Mouse (Mus musculus) frontal cortex, adult 2 months (tissue): ENCODE measurements around the gene Rad51b. TPM values are rescaled to one million over a fixed set of nuclear protein-coding genes. Genes with fewer than 3 reads are reported as not detected.
A peak's percentile ranks its signal among the peaks of the same experiment; 100 is the strongest.

Experiments used
- DNase-seq, 2 experiments: peaks; one replicate each; pipeline ENCODE4 v3.0.0; 2022; ENCODE audit warnings: low spot score in 1 of 2; ENCODE audit errors: extremely low spot score in 1 of 2
- polyA plus RNA-seq: library from polyadenylated mRNA; depleted of rRNA; stranded (reverse); fragments of >200 nt; gene quantifications from 2 replicates; pipeline ENCODE4 v1.2.3, GENCODE M21; 2012

Gene Rad51b
- polyA plus RNA-seq, 1 experiment = 0.14 TPM

DNA sequence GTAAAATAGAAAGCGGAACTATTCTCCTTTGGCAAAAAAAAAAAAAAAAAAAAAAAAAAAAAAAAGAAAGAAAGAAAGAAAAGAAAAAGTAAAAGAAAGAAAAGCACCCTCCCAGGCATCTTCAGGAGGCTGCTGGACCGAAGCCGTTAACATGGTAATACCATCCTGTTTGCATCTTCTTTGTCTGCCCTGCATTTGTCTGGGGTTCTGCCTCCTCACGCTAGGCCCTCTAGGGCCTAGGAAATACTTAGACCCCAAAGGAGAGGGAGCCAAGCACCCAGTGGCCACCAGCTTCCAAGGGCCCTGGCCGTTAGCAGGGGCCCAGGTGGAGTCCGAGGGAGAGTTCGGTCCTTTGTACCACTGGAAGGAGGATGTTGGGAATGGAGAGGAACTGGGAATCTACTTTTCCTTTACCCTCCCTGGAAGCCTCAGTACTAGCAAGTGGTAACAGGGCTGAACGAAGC, 510.9 kb downstream of the Rad51b start:
- DNase-seq = no peak

DNA sequence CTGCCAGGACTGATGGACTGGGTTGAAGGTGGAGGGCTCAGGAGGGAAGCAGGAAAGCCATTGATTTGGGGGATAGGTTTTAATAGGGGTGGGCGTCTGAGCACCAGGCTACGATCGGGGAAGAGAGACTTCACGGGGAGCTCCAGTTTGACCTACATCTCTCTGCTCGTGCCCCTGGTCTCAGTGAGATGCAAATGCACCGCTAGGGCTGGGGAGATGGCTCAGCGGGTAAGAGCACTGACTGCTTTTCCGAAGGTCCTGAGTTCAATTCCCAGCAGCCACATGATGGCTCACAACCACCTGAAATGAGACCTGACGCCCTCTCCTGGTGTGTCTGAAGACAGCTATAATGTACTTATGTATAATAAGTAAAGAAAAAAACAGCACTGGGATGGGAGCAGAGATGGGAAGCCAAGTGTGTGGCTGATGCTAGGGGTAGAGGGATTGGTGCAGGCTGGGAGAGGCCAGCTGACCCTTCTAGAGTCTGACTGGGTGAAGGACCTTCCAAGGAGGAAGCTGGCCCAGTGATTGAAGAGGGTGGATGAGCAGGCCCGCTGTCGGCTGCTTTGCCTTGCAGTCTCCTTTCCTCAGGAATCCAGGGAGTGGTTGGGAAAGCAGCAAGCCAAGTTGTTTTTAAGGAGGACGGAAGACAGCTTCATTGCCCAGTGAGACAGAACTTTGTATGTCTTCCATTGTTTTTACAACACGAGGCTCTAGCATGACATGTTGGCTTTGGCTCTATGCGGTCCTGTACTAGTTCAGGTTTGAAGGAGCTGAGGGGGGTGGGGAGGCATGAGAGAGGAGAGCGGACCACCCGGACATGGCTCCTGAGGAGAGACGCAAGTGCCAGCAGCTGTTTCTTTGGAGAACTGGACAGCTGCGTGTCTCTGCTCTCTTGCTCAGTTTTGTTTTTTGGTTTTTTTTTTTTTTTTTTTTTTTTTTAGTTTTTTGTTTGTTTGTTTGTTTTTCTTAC, 511.6 kb downstream of the Rad51b start:
- no peak for DNase-seq

DNA sequence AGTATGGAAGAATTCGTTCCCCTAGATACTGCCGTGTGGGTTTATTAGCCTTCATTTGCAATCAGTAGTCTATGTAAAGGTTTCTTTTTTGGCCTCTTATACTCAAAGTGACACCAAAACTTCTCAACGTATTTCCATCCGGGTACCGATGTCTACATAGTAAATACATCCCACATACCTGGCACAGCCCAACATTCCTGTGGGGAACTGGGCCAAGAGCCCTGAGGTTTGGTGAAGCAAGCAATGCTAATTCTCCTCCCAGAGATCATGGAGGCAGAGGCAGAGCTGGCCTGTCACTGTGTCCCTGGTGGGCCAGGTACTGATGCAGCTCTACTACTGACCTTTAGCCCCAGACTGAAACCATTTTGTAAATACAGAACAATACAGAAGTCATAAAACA, 512.4 kb downstream of the Rad51b start:
- DNase-seq = no peak

DNA sequence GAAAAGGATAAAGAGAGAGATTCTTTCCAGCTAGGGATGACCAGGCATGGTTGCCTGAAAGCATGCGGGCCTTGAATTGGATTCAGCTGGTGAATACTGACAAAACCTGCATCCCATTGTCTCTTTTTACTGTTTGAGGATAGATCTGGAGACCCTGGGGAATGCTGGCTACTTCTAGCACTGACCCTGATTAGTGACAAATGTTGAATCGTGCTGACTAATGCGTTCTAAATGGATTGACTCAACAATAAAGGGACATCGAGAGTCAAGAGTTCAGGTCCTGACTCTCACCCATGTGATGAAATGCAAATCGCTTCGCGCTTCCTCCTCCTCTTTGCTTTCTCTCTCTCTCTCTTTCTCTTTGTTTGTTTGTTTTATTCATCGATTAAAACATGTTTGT, 515.3 kb downstream of the Rad51b start:
- DNase-seq = no peak

DNA sequence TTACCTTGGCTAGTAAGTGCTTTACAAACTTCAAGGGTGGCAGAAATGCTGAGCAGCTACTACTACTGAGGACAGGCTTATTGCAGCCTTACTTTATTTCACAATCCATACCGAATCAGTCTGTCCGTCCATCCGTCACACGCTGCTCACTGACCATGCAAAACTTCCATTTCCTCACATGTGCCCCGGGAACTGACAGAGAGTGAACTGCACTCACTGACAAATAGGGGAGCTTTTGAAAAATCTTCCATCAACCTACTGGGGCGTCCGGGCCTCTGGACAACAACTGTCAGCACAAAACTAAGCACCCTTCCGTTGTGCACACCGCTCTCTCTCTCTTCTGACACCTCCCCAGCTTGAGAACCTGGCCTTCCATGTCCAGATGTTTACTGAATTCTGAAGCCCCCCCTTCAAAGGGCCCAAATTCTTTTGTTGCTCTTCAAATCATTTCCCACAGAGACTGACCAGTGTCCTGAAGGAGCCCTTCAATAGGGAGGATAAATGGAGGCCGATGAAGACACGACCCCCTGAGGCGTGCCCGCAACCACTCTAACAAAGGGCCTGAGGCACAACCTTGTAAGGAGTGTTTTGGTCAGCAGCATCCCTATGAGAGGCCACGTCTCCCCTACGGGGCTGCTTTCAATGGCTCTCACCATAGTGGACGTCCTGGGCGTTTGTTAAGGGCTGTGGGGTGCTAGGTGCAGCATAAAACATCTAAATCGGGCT, 515.9 kb downstream of the Rad51b start:
- no peak for DNase-seq

DNA sequence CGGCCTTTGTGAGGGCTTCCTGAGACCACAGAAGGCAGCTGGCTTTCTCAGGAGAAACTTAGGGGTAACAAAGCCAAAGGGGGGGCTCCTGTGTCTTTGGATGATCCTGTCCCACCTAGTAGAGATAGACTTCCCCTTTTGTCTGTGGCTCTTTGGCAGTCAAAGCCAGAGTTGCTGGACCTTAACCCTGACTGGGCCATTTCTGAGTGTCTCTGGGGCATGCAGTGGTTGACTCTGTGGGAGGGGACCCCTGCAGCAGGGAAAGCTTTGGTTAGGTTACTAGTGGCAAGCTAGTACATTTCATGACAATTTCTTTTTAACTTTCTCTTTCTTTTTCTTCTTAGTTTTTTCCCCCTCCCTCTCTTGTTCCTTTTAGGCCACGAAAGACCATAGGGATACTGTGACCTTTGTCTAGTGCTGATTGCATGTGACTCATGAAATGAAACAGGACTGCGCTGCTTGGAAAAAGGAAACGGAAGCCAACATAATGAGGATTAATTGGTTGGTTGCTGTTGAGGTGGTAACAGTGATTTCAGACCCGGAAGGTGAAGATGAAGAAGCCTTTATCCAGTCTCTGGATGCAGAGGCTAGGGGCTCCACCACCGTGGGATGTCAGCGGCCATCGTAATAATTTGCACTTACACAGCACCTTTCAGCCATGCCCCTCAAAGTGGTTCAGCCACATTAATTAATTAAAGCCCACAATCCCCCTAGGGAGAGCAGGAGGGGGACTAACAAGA, 516.7 kb downstream of the Rad51b start:
- DNase-seq = no peak

DNA sequence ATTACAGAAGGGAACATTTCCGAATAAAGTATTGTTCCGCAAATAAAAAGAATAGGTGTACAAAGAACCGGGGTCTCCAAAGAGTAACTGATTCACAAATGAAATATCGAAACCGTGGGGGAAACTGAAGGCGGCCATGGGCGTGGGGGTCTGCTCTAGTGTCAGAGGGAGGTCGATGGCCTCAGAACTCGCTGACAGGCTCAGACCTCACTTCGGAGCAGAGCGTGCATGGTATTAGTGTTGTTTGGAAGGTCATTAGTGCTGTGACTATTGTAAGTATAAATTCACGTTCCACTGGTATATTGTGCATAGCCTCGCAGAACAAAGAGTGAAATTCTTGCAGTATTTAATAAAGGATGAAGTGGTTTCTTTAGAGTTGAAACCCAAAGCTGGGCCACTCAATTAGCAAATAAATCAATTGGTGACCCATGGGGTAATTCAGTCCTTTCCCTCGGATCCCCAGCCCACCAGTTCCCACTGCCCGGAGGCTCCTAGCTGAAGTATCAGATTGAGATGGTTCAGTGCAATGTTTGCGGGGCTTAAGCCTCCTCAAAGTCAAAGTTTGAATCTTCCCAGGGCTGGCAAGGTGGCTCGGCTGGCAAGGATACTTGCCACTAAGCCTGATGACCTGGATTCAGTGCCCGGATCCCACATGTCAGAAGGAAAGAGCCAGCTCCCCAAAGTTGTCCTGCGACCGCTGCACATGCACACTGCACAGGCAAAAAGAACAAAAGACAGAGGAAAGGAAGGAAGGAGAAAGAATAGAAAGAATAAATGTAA, 517.4 kb downstream of the Rad51b start:
- DNase-seq = no peak

DNA sequence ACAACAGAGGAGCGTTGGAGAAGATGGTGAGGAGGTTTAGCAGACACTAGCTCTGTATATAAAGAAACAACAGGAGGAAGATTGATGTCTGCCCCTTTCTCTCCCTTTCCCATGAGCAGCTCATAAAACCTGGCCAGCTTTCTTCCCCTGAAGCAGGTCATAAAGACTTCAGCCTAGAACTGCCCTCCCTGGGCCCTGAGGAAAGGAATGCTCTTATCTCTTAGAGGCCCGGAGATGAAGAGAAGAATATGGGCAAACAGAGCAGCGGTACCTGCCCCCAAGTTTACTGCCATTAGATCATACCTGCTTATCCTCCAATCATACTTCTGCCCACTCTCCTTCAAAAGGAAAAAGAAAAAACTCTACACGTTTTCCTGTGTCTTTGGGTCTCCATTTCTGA, 519.2 kb downstream of the Rad51b start:
- DNase-seq = no peak

DNA sequence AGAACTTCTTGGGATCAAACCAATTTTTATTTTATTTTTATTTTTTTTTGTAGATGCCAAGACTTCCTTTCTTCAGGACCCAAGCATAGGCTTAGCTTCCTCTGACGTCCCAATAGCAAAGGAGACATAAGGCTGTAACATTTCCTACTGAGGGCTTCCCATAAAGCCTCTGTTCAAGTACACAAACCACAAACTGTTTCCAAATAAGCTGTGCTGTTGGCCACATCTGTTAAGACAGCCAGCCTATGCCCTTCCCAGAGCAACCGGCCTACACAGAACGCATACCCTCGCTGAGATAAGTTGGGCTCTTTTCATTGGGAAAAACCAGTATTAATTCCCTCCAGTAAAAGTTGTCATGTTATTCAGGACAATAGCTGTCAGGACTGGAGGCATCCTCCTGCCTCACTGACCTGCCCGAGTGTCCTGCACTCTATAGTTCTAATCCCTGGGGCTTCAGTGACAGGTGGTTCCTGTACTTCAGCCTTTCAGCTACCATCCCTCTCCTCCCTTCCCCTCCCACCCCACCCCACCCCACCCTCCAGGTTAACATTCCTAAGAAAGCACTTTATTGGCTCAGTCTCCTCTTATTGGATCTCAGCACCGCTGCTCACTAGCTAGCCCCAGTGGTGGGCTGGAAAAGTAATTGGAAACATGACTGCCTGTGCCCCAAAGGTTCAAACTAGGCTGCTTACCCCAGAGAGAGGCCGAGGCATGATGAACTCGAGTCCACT, 523.3 kb downstream of the Rad51b start:
- no peak for DNase-seq

DNA sequence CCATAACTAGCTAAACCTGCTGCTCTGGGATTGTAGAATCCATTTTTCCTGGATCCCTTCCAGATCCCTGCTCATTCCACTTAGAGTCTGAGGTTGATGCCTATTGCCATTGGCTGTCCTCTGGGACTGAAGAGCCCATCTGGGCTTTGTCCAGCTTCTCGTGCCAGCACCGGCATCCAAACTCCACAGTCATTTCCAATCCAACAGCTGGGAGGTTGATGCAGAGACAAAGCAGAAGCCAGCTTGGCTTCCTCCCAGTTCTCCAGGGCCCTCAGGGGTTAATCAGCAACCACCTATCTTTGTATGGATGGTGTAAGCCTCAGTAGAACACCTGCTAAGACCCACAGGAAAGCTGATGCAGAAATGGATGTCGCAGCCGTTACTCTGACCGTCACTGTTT, 524.8 kb downstream of the Rad51b start:
- DNase-seq = no peak

DNA sequence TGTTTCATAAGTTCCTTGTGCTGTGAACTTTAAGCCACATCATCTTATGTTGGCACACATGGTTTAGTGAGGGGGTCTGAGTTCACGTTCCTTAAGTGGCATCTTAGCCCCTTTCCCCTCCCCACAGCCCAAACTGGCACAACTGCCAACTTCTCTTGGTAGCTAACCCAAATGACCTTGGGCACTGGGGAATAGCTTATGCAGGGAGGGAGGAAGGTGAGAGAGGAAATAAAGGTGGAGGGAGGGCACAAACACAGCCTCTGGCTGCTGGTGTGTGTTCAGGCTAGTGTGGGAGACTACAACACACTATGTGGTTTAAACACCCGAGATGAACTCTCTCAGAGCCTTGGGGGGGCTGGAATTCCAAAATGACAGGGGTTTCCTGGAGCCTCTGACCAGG, 525.3 kb downstream of the Rad51b start:
- DNase-seq = no peak

DNA sequence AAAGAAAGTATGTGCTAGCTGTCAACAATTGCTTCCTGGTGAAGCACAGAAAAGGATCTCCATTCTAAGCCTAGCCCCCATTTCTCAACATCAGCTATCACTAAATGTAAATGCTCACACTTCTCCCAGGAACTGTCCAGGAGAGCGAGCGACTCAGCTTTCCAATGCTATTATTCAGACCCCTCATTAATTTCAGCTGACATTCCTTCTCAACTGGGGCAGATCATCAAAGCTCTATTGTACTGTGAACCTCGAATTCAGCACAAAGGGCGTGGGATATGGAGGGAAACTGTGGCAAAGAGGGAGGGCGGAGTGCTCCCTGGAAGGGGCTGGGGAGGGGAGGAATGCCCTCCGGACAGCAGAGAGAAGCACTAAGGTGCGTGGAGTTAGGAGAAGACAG, 528.8 kb downstream of the Rad51b start:
- DNase-seq = no peak

DNA sequence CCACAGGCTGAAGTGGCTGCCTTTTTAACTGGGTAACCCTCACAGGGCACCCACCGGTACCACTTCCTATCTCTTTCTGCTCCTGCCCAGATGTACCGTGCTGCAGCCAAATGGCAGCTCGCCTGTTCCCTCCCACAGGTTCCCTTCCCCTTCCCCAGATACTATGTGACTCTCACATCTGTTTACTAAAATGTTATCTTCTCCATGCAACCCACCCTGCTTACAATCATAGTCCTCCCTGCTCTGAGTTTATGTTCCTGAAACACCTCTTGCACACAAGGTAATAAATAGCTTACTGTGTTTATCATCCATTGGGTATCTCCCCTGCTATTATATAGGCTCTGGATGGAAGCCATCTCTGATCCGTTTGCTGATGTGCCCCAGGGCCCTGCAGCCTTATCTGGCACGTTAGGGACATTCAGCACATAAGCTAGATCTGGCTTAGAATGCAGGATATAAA, 530.2 kb downstream of the Rad51b start:
- no peak for DNase-seq

DNA sequence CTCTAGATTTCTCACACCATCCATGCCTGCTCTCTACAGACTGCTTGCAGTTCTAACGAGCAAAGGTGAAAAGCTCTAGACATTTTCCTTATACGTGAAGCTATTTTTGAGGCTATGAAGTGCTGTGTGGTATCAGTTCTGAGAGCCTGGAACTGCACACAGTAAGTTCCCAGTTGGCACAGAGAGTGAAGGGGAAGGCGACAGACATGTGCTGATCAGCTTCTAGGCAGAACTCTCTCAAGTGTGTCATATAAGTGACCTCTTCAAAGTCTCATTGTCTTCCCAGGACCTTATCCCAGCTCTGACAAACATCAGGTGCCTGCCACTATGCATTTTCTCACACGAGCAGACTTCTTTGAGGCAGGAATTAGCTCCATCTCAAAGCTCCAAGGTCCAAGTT, 530.7 kb downstream of the Rad51b start:
- DNase-seq = no peak

DNA sequence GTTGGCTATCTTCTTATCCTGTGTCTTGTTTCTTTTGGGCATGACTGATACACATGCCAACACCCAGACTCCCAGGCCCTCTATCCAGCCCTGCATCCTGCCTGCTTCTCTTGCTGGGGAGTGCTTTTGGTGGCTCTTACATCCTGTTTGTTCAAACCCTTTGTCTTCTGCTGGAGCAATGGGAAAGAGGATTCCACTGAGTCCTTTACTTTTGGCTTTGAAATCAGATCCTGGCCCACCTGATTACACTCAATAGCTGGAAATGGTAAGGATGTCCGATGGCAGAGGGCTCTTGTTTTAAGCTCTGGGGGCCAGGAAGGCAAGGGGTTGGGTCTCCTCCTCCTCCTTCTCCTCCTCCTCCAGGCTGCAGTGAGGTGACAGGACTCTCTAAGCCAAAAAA, 533.6 kb downstream of the Rad51b start:
- DNase-seq = no peak

DNA sequence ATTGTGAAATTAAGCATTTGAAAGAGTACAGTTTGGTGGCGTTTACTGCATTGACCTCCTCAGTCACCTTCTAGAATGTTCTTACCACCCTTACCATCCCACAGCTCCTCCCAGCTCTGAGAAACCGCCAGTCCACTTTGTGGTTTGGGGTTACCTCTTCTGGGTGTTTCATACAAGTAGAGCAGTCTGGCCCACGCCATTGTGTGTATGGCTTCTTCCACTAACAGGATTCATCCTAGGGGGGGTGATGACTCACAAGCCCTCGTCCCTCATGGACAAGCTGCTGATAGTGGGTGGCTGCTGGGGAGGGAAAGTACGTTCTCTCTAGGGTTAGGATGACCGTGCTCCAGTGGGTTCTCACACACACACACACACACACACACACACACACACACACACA, 535.5 kb downstream of the Rad51b start:
- DNase-seq = peak in 1 of 2 experiments; percentile 33

DNA sequence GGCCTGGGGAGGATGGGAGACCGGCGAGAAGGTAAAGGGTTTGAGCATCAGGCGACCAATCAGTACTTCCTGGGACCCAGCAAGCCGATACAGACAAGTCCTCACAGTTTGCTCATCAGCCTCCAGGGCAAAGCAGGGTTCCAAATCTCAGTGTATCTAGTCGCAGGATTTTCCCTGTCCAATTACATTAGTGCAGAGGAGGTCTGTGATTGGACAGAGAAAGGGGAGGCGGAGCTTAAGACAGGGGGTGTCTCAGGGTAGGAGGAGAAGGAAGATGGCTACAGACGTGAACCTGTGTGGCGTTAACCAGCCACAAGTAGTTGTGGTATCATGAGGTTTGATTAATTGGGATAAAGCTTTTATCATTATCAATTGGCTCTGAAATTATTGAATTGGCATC, 538.4 kb downstream of the Rad51b start:
- no peak for DNase-seq

DNA sequence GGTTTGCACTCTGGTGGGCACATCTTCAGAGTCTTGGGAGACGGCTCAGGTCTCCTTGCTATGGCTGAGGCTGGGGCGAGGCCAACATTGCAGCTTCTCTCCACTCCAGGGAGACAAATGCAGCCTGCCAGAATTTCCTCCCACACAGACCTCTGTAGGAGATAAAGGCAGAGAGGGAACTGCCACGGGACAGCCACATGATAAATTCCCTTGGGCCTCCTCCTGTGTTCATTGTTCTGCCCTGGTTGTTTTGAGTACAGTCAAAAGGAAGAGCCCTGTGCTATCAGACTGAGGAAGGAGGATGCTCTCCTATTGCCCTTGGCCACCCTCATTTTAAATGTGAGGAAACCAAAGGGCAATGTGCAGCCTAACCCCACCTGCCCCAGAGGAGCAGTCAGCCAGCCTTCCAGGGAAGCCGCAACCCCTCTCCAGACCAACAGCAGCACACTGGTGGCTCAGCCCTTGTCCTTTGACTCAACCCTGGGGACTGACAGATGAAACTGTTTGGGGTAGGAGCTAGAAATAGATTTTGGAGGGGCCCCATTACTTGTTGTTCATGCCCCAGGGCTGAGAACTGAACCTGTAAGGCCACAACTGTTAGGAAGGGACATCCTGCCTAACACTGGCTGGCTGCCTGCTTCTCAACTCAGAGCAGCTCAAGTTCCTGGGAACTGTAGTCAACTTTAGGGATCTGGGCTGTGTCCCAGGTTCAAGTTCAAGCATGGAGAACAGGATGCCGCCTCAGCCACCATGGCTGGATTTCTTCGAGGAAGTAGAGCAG, 541.3 kb downstream of the Rad51b start:
- peak; percentile 16 to 60 for DNase-seq
